Mouse (Mus musculus): ENCODE data around the gene Rab7. TPM values are rescaled to one million over a fixed set of nuclear protein-coding genes. Genes with fewer than 3 reads are reported as not detected.

The Rab7 gene
- polyA plus RNA-seq, 1 experiment from 2014 or later, result 253 TPM

DNA sequence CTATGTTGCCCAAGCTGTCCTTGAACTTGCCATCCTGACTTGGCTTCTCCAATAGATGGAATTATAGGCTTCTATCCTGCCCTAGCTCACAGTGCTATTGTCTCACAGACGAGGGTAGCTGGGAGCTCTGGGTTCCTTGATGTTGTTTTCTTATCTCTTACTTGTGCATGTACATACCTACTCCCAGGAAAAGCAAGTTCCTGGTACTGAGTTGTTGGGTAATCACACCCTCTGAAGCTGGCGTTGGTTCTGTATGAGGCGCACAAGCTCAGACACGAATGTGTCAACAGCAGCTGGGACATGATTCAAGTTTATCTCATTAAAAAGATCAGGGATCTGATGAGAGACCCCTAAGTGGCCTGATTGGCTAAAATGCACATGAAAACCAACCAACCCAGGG, 41.6 kb downstream of the Rab7 start:
- DNase-seq (ENCODE audit: low spot score), result no peak
- Histone ChIP-seq H3K4me2 (replicated peaks; ENCODE audit: low read depth, low read length) (no peak overlapping the region), H3K36me3 (ENCODE audit: insufficient read depth, low read length) (peaks cover 36% of the 10 kb centered on the region; the same call in 1 of the 2 replicates), H3K4me1 (ENCODE audit: insufficient read depth, low read depth, low read length) (no peaks in the 10 kb centered on the region), H3K4me3 (ENCODE audit: low read depth, low read length) (no peak overlapping the region), H3K9me3 (ENCODE audit: low read length) (no peaks in the 10 kb centered on the region), H3K9ac (replicated peaks; ENCODE audit: low read depth) (no peak overlapping the region), H3K27me3 (replicated peaks; ENCODE audit: insufficient read depth, low read length) (no peaks in the 10 kb centered on the region), H3K27ac (ENCODE audit: low read length) (no peak overlapping the region)
- 68% methylated on average over 4 of the region's 4 CpGs for WGBS
- no peak for TF ChIP-seq EP300 (IDR thresholded peaks at IDR 0.05)
- TF ChIP-seq CTCF (IDR thresholded peaks at IDR 0.05), result no peak
- ATAC-seq, result no peak

DNA sequence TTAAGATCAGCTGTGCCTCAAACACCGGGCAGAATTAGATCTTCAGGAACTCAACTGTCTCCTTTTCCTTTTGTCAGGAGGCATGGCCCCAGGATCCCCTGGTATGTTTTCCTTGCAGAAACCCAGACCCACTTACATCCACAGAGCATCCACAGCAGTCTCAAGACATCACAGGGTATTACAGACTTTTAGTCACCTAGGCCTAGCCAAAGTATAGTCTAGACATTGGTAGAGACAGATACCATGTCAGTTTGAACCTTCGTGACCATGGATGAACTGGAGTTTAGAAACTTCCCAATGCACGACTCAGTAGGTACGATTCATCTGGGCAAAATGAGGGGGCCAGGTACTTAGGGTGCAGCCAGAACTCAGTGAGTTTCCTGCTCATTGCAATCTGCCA, 46.7 kb downstream of the Rab7 start:
- 78% methylated on average over 4 of the region's 4 CpGs for WGBS

DNA sequence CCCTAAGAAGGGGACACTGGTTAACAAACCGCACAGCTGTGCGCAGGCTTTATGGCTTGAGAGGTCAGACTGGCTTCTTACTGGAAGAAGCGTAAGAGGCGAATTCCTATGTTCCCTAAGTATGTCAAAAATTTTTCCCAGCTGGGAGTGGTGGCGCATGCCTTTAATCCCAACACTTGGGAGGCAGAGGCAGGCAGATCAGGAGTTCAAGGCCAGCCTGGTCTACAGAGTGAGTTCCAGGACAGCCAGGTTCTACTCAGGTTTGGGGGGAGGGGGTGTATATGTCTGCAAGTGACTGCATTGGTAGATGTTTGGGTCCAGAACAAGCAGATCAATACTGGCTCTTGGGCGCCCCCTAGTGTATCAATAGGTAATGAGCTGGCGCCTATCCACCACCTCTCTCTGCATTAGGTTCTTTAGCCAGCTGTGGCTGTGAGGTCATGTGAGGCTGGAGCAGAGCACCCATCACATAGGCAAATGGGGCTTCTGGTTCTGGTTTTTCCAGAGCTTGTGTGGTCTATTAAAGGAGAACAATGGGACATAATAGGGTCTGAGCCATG, 47.3 kb downstream of the Rab7 start:
- 43% methylated on average over 7 of the region's 7 CpGs for WGBS
- H3K4me1 ChIP-seq (ENCODE audit: insufficient read depth, low read depth, low read length), result no peaks in the 10 kb centered on the region
- ATAC-seq, result peak; percentile 62
- no peaks in the 10 kb centered on the region for H3K27me3 ChIP-seq (replicated peaks; ENCODE audit: insufficient read depth, low read length)
- H3K36me3 ChIP-seq (ENCODE audit: insufficient read depth, low read length), result peaks cover 16% of the 10 kb centered on the region; the same call in 1 of the 2 replicates
- no peak overlapping the region for H3K27ac ChIP-seq (ENCODE audit: low read length)
- no peaks in the 10 kb centered on the region for H3K9me3 ChIP-seq (ENCODE audit: low read length)
- H3K4me2 ChIP-seq (replicated peaks; ENCODE audit: low read depth, low read length), result no peak overlapping the region
- TF ChIP-seq EP300 (IDR thresholded peaks at IDR 0.05) (no peak), CTCF (IDR thresholded peaks at IDR 0.05) (peak; percentile 79)
- no peak overlapping the region for H3K9ac ChIP-seq (replicated peaks; ENCODE audit: low read depth)
- peak; percentile 80 for DNase-seq (ENCODE audit: low spot score)
- no peak overlapping the region for H3K4me3 ChIP-seq (ENCODE audit: low read depth, low read length)

More for the DNA sequence above, 46.7 kb downstream of the Rab7 start:
- Histone ChIP-seq H3K27ac (ENCODE audit: low read length) (no peak overlapping the region), H3K4me1 (ENCODE audit: insufficient read depth, low read depth, low read length) (no peaks in the 10 kb centered on the region), H3K27me3 (replicated peaks; ENCODE audit: insufficient read depth, low read length) (no peaks in the 10 kb centered on the region), H3K4me3 (ENCODE audit: low read depth, low read length) (no peak overlapping the region), H3K9ac (replicated peaks; ENCODE audit: low read depth) (no peak overlapping the region), H3K9me3 (ENCODE audit: low read length) (no peaks in the 10 kb centered on the region), H3K4me2 (replicated peaks; ENCODE audit: low read depth, low read length) (no peak overlapping the region), H3K36me3 (ENCODE audit: insufficient read depth, low read length) (peaks cover 20% of the 10 kb centered on the region; the same call in 1 of the 2 replicates)
- TF ChIP-seq EP300 (IDR thresholded peaks at IDR 0.05) (no peak), CTCF (IDR thresholded peaks at IDR 0.05) (no peak)
- no peak for ATAC-seq
- no peak for DNase-seq (ENCODE audit: low spot score)

DNA sequence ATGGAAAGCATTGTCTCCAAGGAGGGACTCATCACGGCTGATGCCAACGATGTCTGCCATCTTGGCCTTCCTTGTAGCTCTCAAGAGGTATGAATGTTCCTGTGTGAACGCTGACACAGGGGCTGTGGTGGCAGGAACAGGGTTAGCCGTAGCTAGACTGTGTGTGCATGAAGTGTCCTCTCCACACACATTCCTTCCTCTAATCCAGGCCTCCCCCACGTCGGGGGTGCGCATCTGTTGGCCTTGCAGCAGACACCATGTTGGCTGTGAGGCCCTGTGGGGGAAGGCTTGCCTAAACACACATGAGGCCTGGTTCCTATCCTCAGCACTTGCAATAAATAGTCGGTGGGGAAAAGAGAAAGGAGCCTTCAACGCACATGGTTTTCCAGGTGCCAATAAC, 48.5 kb downstream of the Rab7 start:
- DNase-seq (ENCODE audit: low spot score), result no peak
- Histone ChIP-seq H3K4me1 (ENCODE audit: insufficient read depth, low read depth, low read length) (no peaks in the 10 kb centered on the region), H3K27ac (ENCODE audit: low read length) (no peak overlapping the region), H3K4me3 (ENCODE audit: low read depth, low read length) (no peak overlapping the region), H3K9me3 (ENCODE audit: low read length) (no peaks in the 10 kb centered on the region), H3K4me2 (replicated peaks; ENCODE audit: low read depth, low read length) (no peak overlapping the region), H3K27me3 (replicated peaks; ENCODE audit: insufficient read depth, low read length) (no peaks in the 10 kb centered on the region), H3K9ac (replicated peaks; ENCODE audit: low read depth) (no peak overlapping the region), H3K36me3 (ENCODE audit: insufficient read depth, low read length) (0 out of 2 replicates have a peak, but pooled peaks cover 11% of the 10 kb centered on the region)
- WGBS, result 79% methylated on average over 9 of the region's 9 CpGs
- no peak for TF ChIP-seq EP300 (IDR thresholded peaks at IDR 0.05)
- no peak for TF ChIP-seq CTCF (IDR thresholded peaks at IDR 0.05)
- ATAC-seq, result no peak

DNA sequence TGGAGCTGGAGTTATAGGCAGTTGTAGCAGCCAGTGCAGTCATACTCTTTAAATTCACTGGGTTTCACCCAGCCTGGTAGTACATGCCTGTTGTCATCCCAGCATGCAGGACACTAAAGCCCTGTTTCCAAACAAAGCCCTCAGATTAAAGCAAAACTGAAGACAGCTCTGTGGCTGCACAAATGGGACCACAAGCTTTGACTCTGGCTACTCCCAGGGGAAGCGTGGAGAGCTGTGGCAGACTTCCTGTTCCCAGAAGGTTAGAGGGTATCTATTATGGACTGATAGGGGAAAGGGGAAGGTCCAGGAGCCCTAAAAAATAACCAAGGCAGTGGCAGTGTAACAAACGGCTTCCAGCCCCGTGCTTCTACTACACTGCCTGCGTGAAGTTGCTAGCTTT, 49.6 kb downstream of the Rab7 start:
- H3K4me2 ChIP-seq (replicated peaks; ENCODE audit: low read depth, low read length), result no peak overlapping the region
- H3K4me3 ChIP-seq (ENCODE audit: low read depth, low read length), result no peak overlapping the region
- ATAC-seq (no peak), DNase-seq (ENCODE audit: low spot score) (no peak)
- no peak overlapping the region for H3K9ac ChIP-seq (replicated peaks; ENCODE audit: low read depth)
- no peak for TF ChIP-seq EP300 (IDR thresholded peaks at IDR 0.05)
- TF ChIP-seq CTCF (IDR thresholded peaks at IDR 0.05), result no peak
- H3K27me3 ChIP-seq (replicated peaks; ENCODE audit: insufficient read depth, low read length), result no peaks in the 10 kb centered on the region
- no peaks in the 10 kb centered on the region for H3K9me3 ChIP-seq (ENCODE audit: low read length)
- no peaks in the 10 kb centered on the region for H3K4me1 ChIP-seq (ENCODE audit: insufficient read depth, low read depth, low read length)
- H3K27ac ChIP-seq (ENCODE audit: low read length), result no peak overlapping the region
- 0 out of 2 replicates have a peak, but pooled peaks cover under 1% of the 10 kb centered on the region for H3K36me3 ChIP-seq (ENCODE audit: insufficient read depth, low read length)
- 58% methylated on average over 4 of the region's 4 CpGs for WGBS

DNA sequence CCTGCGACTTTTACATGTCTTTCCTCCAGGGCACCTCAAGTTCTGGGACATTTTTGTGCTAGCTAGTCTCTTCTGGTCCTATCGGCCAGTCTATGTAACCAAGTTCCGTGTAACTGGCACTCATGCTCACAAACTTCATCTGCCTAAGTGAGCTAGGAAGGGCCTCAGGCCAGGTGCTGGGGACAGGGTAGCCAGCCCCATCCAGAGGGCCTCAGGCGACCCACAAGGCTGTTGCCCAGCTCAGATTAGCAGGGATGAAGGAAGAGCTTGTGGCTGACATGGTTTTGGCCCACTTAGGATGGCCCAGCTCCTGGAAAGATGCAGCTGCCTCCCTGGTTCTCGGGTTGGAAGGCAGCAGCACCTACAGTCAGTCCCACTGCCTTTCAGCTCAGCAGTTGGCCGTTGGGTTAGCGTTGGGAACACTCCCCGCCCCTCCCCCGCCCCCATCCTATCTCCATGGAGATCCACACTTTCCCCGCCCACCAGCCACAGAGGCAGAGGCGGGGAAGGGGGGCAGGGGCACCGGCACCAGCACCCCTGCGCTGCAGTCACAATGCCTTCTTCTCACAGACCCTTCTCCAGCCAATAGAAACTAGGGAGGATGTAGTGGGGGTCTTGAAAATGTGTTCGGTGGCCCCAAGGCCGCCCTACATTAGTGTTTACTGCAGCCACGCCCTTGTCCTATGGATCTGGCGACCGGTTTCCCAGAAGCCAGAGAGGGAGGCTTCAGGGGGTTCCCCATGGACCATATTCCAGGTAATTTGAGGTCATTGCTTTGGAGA, 51.1 kb downstream of the Rab7 start:
- ATAC-seq (peak; percentile 64), DNase-seq (ENCODE audit: low spot score) (peak; percentile 61)
- H3K4me2 ChIP-seq (replicated peaks; ENCODE audit: low read depth, low read length), result peak overlapping the region; percentile 46
- 9% methylated on average over 18 of the region's 18 CpGs for WGBS
- TF ChIP-seq CTCF (IDR thresholded peaks at IDR 0.05) (no peak), EP300 (IDR thresholded peaks at IDR 0.05) (no peak)
- H3K9ac ChIP-seq (replicated peaks; ENCODE audit: low read depth), result no peak overlapping the region
- no peaks in the 10 kb centered on the region for H3K9me3 ChIP-seq (ENCODE audit: low read length)
- H3K4me3 ChIP-seq (ENCODE audit: low read depth, low read length), result no peak overlapping the region
- H3K27ac ChIP-seq (ENCODE audit: low read length), result no peak overlapping the region
- no peaks in the 10 kb centered on the region for H3K4me1 ChIP-seq (ENCODE audit: insufficient read depth, low read depth, low read length)
- no peaks in the 10 kb centered on the region for H3K36me3 ChIP-seq (ENCODE audit: insufficient read depth, low read length)
- no peaks in the 10 kb centered on the region for H3K27me3 ChIP-seq (replicated peaks; ENCODE audit: insufficient read depth, low read length)
